Mouse (Mus musculus) adrenal gland, postnatal 36 days (tissue): ENCODE data around the gene Tmem110. TPM values are rescaled to one million over a fixed set of nuclear protein-coding genes. Genes with fewer than 3 reads are reported as not detected.

Experiments
- DNase-seq, 2 experiments: peaks; one replicate each; pipeline ENCODE4 v3.0.0; 2021; ENCODE audit warnings: mixed read lengths in 1 of 2
- long read RNA-seq, 2 experiments: library from polyadenylated mRNA; stranded (forward); transcript quantifications; one replicate each; pipeline ENCODE4 v2.0.0; 2021; ENCODE audit warnings: borderline sequencing depth in 2 of 2
- total RNA-seq, 2 experiments: library from RNA; stranded (reverse); gene quantifications; 2 replicates each; pipeline ENCODE4 v1.2.3; 2021

Gene Tmem110
- total RNA-seq, result 10 to 100 TPM; 16.9 to 26.3 TPM
- long read RNA-seq, experiment 1, transcript Tmem110-201 (8 exons, 3,742 nt), result major isoform, 23 of 30 reads
- long read RNA-seq, experiment 1, partial matches to known transcripts, result 6 of 30 reads
- long read RNA-seq, experiment 1, other reads (novel, unspliced or antisense), result 1 of 30 reads
- long read RNA-seq, experiment 2, transcript Tmem110-201 (8 exons, 3,742 nt), result major isoform, 8 of 11 reads
- long read RNA-seq, experiment 2, partial matches to known transcripts, result 0 of 11 reads
- long read RNA-seq, experiment 2, other reads (novel, unspliced or antisense), result 2 of 11 reads

DNA sequence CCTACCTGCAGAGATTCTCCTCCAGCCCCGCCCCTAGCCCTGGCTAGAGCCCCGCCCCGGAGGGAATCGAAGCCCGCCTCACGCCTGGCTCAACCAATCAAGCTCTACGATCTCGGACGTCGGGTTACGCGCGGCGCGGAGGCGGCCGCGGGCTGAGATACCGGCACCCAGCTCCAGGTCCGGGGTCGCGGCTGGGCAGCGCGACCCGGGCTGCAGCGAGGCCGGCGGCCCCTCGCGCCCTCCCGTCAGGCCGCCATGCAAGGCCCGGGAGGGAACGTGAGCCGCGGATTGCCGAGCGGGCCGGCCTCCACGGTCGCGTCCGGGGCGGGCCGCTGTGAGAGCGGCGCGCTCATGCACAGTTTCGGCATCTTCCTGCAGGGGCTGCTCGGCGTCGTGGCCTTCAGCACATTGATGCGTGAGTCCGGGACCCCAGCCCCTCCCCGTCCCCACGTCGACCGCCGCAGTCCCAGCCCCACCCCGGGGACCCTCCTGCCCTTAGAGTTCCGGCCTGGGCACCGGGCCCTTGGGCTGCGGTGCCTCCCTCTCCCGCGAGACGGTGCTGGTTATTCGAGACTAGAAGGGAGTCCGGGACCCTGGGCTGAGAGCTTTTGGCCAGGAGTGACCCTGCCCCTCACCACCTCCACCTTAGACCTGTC, at the start of gene Tmem110:
TSS of gene Tmem110 (plus strand) at position 115 of the 656 bp plus-strand sequence.
- DNase-seq, result peak; percentile 90 to 93

DNA sequence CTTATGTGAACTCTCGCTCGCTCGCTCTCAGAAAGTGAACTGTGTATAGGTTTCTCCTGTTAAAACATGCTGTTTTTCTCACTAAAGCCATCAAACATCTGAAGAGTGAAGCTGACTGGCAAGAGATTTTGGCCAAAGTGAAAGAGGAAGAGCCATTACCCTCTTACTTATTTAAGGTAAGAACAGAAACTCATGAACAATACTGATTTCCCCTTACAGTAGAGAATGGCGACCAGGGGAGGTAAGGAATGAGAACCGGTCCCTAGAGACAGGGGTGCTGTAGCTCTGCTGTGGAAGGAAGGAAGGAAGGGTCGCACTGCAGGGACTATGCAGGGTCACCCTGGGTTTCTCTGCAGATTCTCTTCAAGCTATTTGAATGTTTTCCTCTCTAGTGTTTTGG, 40.8 kb upstream of the Tmem110 start:
- no peak for DNase-seq

DNA sequence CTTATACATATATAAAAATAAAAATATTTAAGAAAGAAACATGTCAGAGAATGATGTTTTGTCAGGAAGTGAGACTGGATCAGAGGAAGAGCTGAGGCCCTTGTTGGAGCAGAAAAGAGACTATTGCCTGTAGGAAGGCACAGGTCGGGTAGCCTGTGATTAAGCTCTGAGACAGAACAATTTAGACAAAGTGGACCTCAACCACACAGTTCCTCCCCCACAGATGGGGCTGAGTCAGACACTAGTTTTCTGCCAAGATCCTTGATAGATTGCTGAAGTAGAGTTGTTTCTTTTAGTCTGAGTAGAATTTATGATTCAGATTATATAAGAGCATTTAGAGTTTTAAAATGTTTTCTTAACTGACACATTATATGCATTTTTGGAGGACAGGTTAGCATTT, 35.9 kb upstream of the Tmem110 start:
- peak; percentile 72 for DNase-seq

DNA sequence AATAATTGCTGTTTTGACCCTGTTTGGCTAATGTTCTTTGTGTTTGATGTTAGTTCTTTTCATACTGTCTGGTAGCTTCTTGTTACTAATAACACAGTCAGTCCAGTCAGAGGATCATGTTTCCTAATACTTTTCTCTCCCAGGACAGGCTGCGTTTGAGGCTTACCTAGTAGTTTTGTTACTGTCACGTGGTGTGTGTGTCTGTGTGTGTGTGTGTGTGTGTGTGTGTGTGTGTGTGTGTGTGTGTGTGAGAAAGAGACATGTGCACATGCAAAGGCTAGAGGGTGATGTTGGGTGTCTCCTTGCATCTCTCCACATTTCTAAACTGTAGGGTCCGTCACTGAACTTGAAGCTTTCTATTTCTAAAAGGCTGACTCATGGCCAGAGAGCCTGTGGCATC, 32.5 kb upstream of the Tmem110 start:
- no peak for DNase-seq

DNA sequence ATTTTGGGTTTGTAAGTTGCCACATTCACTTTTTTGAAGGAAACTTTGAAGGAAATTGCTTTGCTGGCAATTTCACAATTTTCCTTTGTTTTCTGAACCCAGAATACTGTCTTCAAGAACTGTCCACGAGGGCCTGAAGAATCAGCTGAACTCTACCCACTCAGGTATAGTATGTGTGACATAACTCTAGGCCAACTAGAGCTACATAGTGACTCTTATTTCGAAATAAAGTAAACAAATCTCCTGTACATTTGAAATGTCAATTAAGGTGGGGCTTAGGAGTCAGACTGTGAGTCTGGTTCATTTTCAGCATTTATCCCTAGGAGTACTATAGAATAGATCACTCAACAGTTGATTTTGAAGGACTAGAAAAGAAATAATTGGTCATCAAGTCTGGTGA, 23.6 kb upstream of the Tmem110 start:
- DNase-seq, result no peak

DNA sequence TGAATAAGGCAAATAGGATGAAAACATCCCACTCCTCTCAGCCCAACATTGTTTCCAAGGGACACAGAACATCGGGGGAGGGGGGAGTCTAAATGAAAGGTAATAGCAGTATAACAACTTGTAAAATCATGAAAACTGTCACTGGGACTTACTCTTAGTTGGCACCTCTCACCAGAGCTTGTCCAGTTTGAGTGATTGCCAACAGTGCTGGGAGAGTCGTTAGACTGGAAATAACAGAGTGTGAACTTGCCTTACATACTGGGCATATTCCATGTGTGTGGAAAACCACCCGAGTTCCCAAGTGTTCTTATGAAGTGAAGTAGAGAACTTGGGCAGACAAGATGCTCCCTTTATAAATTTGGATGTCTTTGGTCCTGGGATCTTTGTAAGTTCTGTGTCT, 4.3 kb upstream of the Tmem110 start:
- DNase-seq, result no peak

DNA sequence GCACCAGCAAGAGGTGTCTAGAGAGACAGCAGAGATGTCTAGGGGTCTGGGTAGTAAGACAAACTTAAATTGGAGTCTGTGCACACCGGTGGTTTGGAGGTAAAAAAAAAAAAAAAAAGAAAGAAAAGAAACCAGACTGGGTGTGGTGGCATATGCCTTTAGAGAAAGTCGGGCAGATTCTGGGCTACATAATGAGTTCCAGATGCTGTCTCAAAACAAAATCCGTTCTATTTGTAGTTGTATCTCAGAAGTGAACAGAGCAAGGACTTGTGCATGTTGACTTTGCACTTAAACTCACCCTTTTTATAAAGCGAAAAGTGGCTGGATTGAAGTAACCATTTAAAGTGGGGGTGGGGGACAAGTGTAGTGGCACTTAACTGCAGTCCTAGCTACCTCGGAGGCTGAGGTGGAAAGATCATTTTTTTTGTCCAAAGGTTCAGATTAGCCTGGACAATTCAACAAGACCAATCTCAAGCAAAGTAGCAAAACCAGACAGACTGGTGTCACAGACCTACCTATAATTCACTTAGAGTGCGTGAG, 864 bp upstream of the Tmem110 start:
- DNase-seq, result no peak

DNA sequence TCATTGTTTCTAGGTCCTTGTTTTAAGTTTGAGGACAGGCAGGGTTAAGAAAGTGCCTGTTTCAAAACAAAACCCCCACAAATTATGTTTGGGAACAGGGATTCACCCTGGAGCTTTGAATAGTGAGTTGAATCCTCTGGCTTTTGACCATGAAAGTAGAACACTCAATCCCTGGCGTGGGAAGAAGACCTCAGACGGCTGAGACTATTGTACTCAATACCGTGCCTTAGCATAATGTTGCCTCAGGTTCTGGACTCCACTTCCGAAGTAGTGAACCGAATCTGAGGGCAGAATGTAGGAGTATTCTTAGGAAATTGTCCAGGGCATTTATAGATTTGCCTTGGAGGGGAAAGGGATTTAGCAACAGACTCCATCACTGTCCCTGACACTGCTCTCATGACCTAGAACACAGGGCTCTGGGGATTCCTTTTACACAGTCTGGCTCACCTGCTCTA, 342 bp upstream of the Tmem110 start:
- no peak for DNase-seq

DNA sequence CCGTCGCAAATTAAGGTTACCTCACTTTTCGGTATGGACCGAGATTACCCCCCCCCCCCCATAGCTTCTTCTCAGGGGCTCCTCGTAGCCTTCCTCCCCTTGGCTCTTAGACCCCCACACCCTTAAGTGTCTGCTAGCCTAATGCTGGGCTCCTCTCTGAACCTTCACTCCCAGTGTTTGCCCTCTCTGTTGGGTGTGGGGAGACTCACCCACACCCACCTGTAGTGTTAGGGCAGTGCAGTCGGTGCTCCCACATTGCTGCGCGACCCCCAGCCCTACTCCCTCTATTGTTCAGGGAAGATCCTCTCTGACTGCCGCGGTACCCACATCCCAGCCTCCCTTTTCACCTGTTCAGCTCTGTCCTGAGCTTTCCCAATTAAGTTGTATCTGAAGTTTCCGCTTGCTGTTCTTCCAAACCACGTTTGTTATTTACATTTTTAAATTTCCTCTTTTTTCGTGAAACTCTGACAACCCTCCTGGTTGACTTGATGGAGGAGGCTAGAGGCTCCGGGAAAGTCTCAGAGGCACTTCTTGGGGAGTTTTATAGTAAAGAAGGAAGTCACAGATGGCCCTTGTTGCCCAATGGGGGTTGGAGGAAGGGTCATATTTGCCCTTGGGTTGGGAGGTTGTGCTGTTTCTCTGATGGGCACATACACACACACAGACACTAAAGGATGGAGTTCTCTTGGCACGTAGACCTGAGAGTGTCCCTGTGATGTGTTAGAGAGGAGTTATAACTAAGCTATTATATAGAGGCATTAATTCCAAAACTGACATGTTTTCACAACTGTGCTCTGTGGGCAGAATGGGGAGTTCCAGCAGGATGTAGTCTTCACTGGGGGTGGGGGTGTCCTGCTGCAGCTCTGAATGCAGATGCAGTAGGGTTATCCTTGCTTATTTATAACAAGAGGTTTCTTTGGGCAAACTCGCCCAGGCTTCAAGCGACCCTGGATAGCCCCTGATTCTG, 1.1 kb downstream of the Tmem110 start:
- no peak for DNase-seq

DNA sequence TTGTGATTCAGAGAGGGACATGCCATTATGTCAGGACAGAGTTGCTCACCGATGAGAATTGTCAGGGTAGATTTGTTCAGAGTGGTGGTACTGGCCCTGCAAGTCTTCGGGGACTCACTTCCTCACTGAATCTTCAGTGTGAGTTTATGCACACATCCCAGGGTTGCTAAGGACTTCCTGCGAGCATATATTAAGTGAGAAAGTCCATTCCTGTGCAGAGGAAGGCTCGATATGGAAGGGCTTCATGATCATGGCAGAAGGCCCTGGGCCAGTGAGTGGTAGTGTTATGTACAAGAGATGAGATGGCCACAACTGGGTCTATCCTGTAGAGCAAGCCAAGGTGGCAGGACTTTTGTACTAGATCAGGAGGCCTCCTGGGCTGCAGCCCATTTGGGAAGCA, 2.1 kb downstream of the Tmem110 start:
- no peak for DNase-seq

DNA sequence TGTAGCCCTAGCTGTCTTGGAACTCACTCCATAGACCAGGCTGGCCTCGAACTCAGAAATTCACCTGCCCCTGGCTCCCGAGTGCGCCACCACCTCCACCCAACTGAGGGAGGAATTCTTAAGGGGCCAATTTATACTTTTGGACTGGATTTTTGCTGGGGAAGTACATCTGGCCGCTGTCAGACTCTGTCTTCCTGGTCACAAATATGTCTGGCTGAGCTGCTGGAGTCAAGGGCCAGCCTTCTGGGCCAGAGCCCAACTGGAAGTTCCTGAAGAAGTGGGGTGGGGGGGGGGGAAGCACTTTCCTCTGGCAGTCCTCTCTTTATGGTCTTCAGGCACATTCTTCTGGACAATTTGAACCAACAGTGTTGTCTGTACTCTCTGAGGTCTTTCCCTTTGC, 2.7 kb downstream of the Tmem110 start:
- peak in 1 of 2 experiments; percentile 34 for DNase-seq

DNA sequence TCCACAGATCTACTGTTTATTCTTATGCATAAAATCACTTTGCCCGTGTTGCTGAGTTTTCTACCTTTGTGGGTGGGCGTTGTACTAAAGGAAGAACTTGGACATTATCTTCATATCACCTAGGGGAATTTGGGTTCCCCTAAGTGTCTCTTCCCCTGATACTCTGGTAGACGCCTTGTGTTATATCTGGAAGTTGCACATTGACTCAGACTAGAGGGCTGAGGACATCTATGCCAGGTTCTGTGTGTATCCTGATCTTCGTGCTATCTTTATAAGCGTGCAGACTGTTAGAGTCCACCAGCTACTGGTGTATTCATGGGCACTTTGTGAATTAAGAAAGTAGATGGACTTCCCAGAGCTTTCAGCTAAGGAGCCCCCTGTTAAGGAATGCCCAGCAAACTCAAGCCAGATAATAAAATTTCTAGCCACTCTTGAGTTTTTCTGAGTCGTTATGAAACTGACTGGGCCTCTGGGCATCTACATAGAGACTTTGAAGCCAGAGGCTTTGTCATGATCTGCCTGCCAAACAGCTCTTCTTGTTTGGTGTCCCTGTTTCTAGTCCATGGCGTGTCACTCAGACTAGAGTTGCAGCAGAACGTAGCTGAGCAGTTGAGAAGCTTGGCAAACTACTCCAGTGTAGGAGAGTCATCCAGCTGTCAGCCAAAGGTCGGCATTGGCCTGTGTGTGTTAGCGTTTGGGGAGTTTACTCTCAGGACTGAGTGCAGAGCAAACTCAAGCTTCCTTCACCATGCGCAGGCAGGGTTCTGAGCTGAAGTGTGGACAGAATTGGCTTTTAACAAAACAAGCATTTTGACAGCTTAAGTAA, 3.5 kb downstream of the Tmem110 start:
- DNase-seq, result peak; percentile 63 to 65

DNA sequence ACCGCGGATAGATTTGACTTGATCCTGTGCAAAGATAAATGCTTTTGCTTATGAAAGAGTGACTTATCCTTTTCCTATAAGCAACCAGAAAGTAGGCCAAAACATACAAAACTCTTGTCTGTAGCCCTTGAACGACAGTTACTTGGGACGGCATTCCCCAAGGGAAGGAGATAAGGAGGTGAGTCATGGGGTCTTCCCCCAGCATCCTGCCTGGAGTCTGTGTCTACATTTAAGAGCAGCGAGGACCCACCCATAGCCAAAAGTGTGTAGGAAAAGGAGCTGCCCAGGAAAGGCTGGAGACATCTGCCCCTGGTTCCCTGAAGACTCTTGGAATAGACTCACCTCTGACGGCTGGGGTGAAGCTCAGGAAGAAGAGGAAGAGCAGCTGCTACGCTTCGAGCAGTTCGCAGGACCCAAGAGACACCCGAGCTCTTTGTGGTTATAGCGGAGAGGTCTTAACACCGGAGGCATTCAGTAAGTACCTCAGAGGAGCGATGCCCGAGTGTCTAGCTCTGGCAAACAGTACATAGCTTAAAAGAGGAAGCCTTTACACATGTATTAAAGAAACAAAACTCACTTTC, 12.1 kb downstream of the Tmem110 start:
- no peak for DNase-seq

DNA sequence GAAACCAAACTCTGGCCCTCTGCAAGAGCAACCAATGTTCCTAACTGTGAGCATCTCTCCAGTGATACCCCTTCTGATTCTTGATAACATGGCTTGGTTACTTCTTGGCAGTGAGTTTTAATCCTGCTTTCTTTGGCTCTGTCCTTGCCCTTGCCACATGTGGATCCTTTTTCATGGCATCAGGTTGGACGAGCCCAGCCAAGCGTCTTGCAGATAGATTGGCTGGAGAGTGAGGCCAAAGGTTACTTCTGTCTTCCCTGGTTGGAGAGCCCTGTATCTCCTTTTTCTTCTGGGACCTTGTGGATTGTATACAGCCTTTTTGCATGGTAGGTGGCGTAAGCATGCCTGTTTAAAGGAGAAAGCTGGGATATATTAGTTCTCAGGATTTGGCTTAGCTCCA, 18.3 kb downstream of the Tmem110 start:
- DNase-seq, result no peak

DNA sequence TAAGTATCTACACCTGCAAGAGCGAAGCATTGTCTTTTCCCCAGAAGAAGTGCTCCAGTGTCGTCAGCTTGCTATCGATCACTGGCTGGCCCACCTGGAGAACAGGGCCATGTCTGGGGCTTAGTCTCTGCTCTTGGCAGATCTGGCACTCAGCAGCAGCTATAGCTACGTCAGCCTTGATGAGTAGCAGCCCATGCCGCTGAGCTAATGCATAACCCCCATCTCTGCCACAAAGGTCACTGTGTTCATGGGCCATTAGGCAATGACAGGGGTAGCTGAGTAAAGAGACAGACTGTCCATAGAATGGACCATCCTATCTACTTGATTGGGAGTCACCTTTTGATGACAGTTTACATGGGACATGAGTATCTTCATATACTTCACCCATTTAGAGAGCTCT, 25.1 kb downstream of the Tmem110 start:
- DNase-seq, result no peak

DNA sequence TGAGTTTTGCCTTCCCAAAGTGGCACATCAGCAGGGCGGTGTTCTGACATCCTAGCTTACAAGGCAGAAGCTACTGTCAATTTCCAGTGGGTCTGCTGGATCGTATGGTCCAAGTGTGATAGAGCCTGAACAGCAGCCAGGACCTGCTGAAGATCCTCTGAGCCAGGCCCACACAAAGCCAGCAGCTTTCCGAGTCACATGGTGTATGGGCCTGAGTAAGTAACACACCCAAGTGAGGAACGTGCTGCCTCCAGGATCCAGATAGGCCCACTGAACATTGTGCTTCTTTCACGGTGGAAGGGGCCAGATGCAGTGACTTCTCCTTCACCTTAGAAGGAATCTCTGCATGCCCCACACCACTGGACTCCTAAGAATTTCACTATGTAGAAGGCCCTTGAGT, 26.9 kb downstream of the Tmem110 start:
- no peak for DNase-seq

DNA sequence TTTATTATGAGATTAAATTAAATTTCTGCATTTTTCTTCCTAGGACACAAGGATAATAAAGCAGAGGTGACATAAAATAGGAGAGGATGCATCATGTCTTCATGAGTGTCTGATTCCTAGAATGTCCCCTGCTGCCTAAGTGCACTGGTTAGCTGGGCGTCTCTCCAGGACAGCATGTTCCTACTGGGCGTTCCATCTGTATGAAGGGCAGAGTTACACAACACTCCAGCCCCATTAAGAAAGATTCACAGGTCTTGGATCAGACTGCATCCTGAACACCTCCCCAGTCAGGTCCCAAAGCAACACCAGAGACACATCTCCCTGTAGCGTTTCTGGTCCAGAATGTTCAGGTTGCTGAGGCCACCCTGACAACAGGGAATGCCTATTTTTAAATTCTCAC, 29.9 kb downstream of the Tmem110 start:
- peak in 1 of 2 experiments; percentile 17 for DNase-seq

DNA sequence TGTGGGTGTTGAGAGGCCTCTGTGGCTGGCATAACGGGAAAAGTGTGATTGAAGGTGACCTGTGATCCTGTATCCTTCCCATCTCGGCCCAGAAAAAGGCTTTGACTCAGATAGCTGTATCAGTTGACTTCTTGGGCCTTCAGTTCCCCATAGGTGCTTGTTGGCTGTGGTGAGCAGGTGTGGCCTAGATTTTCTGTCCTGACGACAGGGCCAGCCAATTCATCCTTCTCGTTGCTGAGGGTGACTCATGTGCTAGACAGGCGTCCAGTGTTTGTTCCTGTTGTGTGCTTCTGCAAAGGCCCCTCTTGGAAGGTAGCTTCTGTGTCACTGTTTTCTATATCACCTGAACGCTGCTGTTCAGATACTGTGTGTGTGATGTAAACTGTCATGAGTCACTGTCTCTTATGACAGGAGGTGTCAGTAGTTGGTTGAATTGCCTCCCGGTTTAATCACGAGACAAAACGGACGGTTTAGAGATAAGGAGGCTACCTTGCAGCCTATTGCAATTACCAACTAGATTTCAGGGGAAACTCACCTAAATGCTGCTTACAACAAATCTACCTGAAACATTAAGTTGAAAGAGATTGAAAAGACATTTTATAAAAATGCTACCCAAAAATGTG, 31.6 kb downstream of the Tmem110 start:
- no peak for DNase-seq

DNA sequence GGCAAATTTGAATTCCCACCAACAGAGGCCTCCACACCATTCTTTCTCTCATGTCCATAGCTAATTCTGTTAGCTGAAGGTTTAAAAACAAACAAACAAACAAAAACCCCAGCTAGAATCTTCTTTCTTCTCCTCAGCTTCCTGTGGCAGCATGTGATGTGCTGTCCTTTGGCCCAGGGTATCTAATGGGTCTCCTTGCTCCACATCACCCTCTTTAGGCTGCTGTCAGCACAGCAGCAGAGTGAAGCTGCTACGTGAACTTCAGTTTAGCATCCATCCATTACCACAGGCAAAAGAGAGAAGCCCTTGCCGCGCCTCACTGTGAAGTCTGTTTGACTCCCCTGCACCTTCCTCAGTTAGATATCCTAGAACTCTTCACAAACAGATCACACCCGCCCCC, 32.6 kb downstream of the Tmem110 start:
- no peak for DNase-seq

DNA sequence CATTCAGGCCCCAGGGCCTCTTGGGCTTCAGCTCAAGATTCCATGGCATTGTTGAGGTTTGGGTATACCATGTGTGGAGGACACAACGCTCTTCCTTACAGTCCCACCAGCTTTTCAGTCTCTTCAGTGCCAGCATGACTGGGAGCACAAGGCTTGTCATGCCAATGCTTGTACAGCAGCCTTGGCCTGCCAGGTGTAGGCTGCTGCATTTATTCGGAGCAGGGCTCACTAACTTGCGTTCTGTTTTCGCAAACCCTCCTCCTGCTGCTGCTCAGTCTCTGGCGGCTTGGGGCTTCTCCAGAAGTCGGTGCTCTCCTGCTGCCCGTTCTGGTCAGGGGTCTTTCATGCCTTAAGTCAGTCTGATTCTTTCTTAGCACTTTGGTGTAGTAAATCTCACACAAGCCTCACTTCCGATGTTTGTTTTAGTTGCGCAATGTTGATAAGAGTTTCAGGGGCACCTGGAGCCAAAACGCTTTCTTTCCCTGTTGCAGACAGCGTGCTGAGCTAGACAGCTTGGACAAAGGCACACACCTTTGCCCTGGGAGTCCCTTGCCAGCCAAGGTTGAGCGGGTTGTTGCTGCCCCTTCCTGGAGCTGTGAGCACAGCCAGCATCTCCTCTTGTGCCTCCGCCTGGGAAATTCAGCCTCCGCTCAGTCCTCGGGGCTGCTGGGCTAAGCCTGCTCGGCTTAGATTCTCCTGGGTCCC, 36.2 kb downstream of the Tmem110 start:
- no peak for DNase-seq
